Comparison of ENCODE assay signal across 30 mouse cellular contexts in the genomic region with DNA sequence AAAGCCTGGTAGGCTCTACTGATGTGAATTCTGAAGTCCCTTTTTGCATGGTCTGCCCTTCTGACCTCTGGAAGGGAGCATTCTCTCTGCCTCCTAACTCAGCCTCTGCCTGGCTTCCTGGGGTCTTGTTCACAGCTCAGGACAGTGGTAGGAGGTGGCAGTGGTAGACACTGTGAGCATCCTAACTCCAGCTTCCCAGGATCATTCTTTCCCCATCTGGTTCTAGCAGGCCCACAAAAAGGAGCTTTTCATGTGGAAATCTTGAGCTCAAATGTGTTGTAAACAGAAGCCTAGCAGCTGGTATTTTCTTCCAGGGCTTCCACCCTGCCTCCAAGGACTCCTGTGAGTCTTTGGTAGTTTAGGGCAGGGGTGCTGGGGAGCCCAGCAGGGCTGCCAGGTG. TPM values are rescaled to one million over a fixed set of nuclear protein-coding genes. Genes with fewer than 3 reads are reported as not detected.
DNase-seq lines count a peak whose midpoint lies in the region.
"Had no signal": no experiment of that assay in that cellular context is flagged by ENCODE, and none has a peak within 500 bp of the region (broad histone marks: within the 10 kb centered on the region; RNA-seq: fewer than 3 reads in every experiment).

No protein-coding gene starts in this region.

- H3K9me3 ChIP-seq in limb, embryonic 10.5 days (replicated peaks): no peaks in the 10 kb centered on the region
- H3K9me3 ChIP-seq in midbrain, embryonic 10.5 days (replicated peaks): no peaks in the 10 kb centered on the region; the same call in 1 of the 2 replicates
- H3K9me3 ChIP-seq: embryonic facial prominence, embryonic 15.5 days; forebrain, embryonic 10.5 days had no signal

- intact Hi-C loops in left cerebral cortex, postnatal 36 days (cut with DNase I): no loop called here

- peaks cover 42% of the 10 kb centered on the region for H3K4me1 ChIP-seq in limb, embryonic 10.5 days
- H3K4me1 ChIP-seq in midbrain, embryonic 10.5 days: peaks cover 10% of the 10 kb centered on the region

- DNase-seq in ES-CJ7 (ENCODE audit: low read depth, low spot score) (peak; percentile 90), ZHBTc4 (ENCODE audit: low read depth, low spot score) (peak; percentile 88)
- no peak for DNase-seq in limb, embryonic 10.5 days (ENCODE audit: low spot score)
- DNase-seq in midbrain, embryonic 10.5 days (ENCODE audit: low spot score): no peak
- no peak for DNase-seq in adrenal gland, adult 8-10 months
- DNase-seq in frontal cortex, postnatal 36 days (ENCODE audit: low spot score in 2 of 2): no peak
- DNase-seq in left cerebral cortex, postnatal 36 days (ENCODE audit: low spot score in 2 of 2): no peak
- DNase-seq: adrenal gland, adult 2 months; adrenal gland, postnatal 14 days; adrenal gland, postnatal 36 days; cerebellum, adult 11 months; cerebellum, adult 18-20 months; cerebellum, adult 8-10 months; cerebellum, adult 9-11 months; cerebellum, postnatal 14 days; cerebellum, postnatal 36 days; embryo, embryonic 11 days had no signal

- peaks cover 73% of the 10 kb centered on the region for H3K27me3 ChIP-seq in limb, embryonic 10.5 days (ENCODE audit: low read depth, poor library complexity, severe bottlenecking)
- H3K27me3 ChIP-seq in midbrain, embryonic 10.5 days (ENCODE audit: low read depth, poor library complexity, severe bottlenecking): peaks cover 79% of the 10 kb centered on the region

- H3K36me3 ChIP-seq in limb, embryonic 10.5 days: peaks cover 90% of the 10 kb centered on the region
- H3K36me3 ChIP-seq in midbrain, embryonic 10.5 days: no peaks in the 10 kb centered on the region
- H3K36me3 ChIP-seq: forebrain, embryonic 10.5 days; forebrain, embryonic 12.5 days had no signal

- no peak overlapping the region for H3K4me3 ChIP-seq in limb, embryonic 10.5 days
- H3K4me3 ChIP-seq in midbrain, embryonic 10.5 days: no peak overlapping the region
- H3K4me3 ChIP-seq: embryonic facial prominence, embryonic 13.5 days; embryonic facial prominence, embryonic 15.5 days; erythroblast, embryonic 14.5 days; forebrain, embryonic 10.5 days; forebrain, embryonic 12.5 days had no signal

- 0 out of 2 replicates have a peak overlapping the region, but pooled peaks have one; percentile 15 for H3K27ac ChIP-seq in limb, embryonic 10.5 days
- no peak overlapping the region for H3K27ac ChIP-seq in midbrain, embryonic 10.5 days (replicated peaks)
- H3K27ac ChIP-seq: embryonic facial prominence, embryonic 13.5 days; embryonic facial prominence, embryonic 15.5 days; forebrain, embryonic 10.5 days; forebrain, embryonic 12.5 days had no signal

RNA-seq across cellular contexts. Expression of a gene that starts 14.1 kb away (rescaled TPM):
- 23.5 and 49.0 TPM in 2 replicates for polyA plus RNA-seq in limb, embryonic 10.5 days (2016; fragmentation: Nextera tagmentation; extraction: Ambion mirVana)
- 0.04 and 0.20 TPM in 2 replicates for polyA plus RNA-seq in midbrain, embryonic 10.5 days (2016; fragmentation: Nextera tagmentation; extraction: Ambion mirVana)
- under 1 TPM in 2 of 4 experiments, not detected in 2; 0.10 to 0.15 TPM for total RNA-seq in adrenal gland, adult 8-10 months (2022)
- total RNA-seq in left cerebral cortex, postnatal 36 days (2021): under 1 TPM; 0.17 to 0.25 TPM
- total RNA-seq: adrenal gland, postnatal 14 days; adrenal gland, postnatal 36 days; common myeloid progenitor, adult 5-6 weeks had no signal
- polyA plus RNA-seq: erythroblast, embryonic 14.5 days had no signal

RNA-seq across cellular contexts. Expression of a gene that starts 50.2 kb away (rescaled TPM):
- polyA plus RNA-seq in limb, embryonic 10.5 days (2016; fragmentation: Nextera tagmentation; extraction: Ambion mirVana): not detected in 2 replicates
- polyA plus RNA-seq in midbrain, embryonic 10.5 days (2016; fragmentation: Nextera tagmentation; extraction: Ambion mirVana): not detected in 2 replicates
- total RNA-seq in adrenal gland, adult 8-10 months (2022): not detected
- total RNA-seq in left cerebral cortex, postnatal 36 days (2021): not detected
- total RNA-seq: adrenal gland, adult 2 months; adrenal gland, postnatal 14 days; adrenal gland, postnatal 36 days; common myeloid progenitor, adult 5-6 weeks; ES-E14; MEL had no signal
- polyA plus RNA-seq: adrenal gland, adult 2 months; C2C12; embryonic facial prominence, embryonic 11.5 days; embryonic facial prominence, embryonic 13.5 days; erythroblast, embryonic 14.5 days; forebrain, embryonic 10.5 days; forebrain, embryonic 12.5 days; forebrain, embryonic 14.5 days; forebrain, embryonic 16.5 days; frontal cortex, adult 2 months had no signal

Comparison
In these comparisons a context has a peak if more than half of its experiments do, and no peak if none do; other contexts are left out.
1. DNase-seq: peak in ES-CJ7 (single experiment) and ZHBTc4 (single experiment); none in limb, embryonic 10.5 days (single experiment), midbrain, embryonic 10.5 days (single experiment), adrenal gland, adult 8-10 months (single experiment), frontal cortex, postnatal 36 days (0 of 2) and left cerebral cortex, postnatal 36 days (0 of 2).